Mouse (Mus musculus) inflammation-experienced regulatory T-cells (primary cell): Measurements from ENCODE around the gene Olfr1506. TPM values are rescaled to one million over a fixed set of nuclear protein-coding genes. Genes with fewer than 3 reads are reported as not detected.

Source experiments
- polyA plus RNA-seq, 2 experiments: library from polyadenylated mRNA; unstranded; fragments of 100-300 nt; shearing (Covaris generic); gene quantifications; one replicate each; pipeline ENCODE4 v1.2.1; 2017

Gene Olfr1506
- not detected for polyA plus RNA-seq

GRCm38 (mm10) chr2:90224393-90224792 lies at the start of gene Olfr1506:
Olfr1506 (minus strand) TSS chr2:90224493.

GRCm38 (mm10) chr2:90270932-90271331 lies 46.6 kb upstream of the Olfr1506 start, which contains the start of gene Olfr1271:
Olfr1271 (minus strand) TSS chr2:90271032.

GRCm38 (mm10) chr2:90257492-90257891 lies 33.2 kb upstream of the Olfr1506 start, which contains the start of gene Olfr142:
Olfr142 (minus strand) TSS chr2:90257592.

Other genes starting within 250 kb of the Olfr1506 start
- under 1 TPM in 1 of 2 experiments, not detected in 1; 0.38 TPM for gene Olfr1261, start 233.3 kb downstream of the Olfr1506 start, polyA plus RNA-seq
- gene Olfr1262, start 224.3 kb downstream of the Olfr1506 start, polyA plus RNA-seq = not detected
- under 1 TPM; 0.07 to 0.34 TPM for gene Olfr1263, start 212.4 kb downstream of the Olfr1506 start, polyA plus RNA-seq
- gene Olfr1264, start 198.9 kb downstream of the Olfr1506 start, polyA plus RNA-seq = under 1 TPM; 0.04 to 0.38 TPM
- gene Olfr1265, start 189.2 kb downstream of the Olfr1506 start, polyA plus RNA-seq = under 1 TPM; 0.07 to 0.23 TPM
- gene Olfr140, start 160.9 kb downstream of the Olfr1506 start, polyA plus RNA-seq = not detected
- 1 to 10 TPM in 1 of 2 experiments, under 1 TPM in 1; 0.34 to 4.4 TPM for gene Olfr1269, start 103.1 kb downstream of the Olfr1506 start, polyA plus RNA-seq
- not detected for gene Olfr32, start 82.2 kb downstream of the Olfr1506 start, polyA plus RNA-seq
- gene Olfr1270, start 71.4 kb downstream of the Olfr1506 start, polyA plus RNA-seq = under 1 TPM; 0.10 to 0.27 TPM
- not detected for gene Olfr142, start 33.1 kb upstream of the Olfr1506 start, polyA plus RNA-seq
- gene Olfr1271, start 46.5 kb upstream of the Olfr1506 start, polyA plus RNA-seq = under 1 TPM; 0.04 to 0.29 TPM
- under 1 TPM in 1 of 2 experiments, not detected in 1; 0.16 TPM for gene Olfr1272, start 68.3 kb upstream of the Olfr1506 start, polyA plus RNA-seq
- under 1 TPM; 0.06 to 0.89 TPM for gene Gm13769, start 97.7 kb upstream of the Olfr1506 start, polyA plus RNA-seq
- gene Olfr1274-ps, start 174.2 kb upstream of the Olfr1506 start, polyA plus RNA-seq = 1 to 10 TPM in 1 of 2 experiments, under 1 TPM in 1; 0.30 to 1.8 TPM